Mouse (Mus musculus): ENCODE results near the gene Dennd2c.
"Not testable (repeated sequence)": the region's sequence is repeated elsewhere in the genome, so short reads cannot be mapped to it uniquely, and the experiment has no call there.

Gene Dennd2c

DNA sequence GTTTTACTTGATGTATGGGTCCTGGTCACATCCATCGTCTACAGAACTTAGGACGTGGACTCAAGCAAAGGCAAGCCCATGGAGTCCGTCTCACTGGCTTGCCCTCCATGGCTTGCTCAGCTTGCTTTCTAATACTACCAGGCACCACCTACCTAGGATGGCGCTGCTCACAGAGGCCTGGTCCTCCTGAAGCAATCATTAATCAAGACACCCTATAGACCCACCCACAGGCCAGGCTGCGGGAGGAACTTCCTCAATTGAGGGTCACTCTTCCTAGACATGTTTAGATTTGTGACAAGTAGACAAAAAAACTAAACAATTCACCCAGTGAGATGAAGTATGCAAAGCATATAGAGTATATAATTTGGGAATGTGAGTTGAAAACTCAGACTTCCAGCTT lies 9.8 kb downstream of the Dennd2c start:
- no peak for DNase-seq (ENCODE audit: low read depth)

DNA sequence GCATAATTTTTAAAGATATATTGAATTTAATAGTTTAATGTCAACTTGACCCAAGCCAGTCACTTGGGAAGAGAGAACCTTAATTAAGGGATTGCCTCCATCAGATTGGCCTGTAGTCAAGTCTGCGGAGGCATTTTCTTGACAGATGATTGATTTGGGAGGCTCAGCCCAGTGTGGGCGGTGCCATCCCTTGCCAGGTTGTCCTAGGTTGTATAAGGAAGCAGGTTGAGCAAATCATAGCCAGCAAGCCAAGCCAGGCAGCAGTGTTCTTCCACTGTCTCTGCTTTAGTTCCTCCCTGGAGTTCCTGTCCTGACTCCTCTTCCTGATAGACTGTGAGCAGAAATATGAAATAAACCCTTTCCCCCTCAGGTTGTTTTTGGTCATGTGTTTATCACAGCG lies 21.2 kb downstream of the Dennd2c start:
- DNase-seq (ENCODE audit: low read depth) = no peak

DNA sequence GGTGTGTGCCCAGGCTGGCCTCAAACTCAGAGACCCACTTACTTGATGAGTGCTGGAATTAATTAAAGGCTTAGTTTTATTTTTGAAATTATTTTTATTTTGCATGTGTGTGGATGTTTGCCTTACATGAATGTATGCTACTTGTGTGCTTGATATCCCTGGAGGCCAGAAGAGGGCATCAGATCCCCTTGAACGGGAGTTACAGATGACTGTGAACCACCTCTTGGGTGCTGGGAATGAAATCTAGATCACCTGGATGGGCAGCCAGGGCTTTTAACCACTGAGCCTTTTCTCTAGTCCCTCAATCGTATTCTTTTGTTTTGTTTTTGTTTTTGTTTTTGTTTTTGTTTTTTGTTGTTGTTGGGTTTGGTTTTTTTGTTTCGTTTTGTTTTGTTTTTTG lies 23.7 kb downstream of the Dennd2c start:
- DNase-seq (ENCODE audit: low read depth) = no peak

DNA sequence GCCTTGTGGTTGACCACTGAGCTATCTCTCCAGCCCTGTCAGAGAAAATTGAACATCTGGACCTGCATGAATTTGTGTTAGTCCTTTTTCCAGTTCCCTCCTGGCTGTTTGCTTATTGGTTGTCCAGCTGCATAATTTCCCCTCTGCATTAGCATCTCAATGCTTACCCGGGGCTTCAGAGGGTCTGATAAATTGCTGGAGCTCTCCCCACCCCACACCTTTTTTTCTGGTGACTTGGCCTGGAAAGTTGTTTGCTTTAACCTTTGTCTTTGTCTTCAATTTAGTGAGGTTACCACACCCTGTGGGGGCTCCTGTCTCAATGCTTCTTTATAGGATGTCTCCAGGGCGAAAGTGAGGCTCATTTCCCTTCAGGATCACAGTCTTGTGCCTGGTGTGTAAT lies 24.8 kb downstream of the Dennd2c start:
- no peak for DNase-seq (ENCODE audit: low read depth)

DNA sequence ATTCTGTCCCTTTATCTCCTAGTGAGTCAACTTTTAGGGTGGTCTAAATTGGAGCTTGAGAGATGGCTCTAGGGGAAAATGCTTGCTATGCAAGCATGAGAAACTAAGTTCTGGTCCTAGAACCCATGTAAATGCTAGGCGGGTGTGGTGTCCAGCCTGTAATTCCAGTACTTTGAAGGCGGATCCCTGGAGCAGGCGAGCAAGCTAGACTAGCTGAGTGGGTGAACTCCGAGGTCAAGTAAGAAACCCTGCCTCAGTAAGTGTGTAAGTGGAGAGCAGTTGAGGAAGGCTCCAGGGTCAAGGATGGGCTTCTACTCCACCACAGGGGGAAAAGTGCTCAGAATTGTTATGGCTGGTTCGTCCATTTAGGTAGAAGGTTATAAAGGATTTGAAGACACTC lies 25.3 kb downstream of the Dennd2c start:
- no peak for DNase-seq (ENCODE audit: low read depth)

DNA sequence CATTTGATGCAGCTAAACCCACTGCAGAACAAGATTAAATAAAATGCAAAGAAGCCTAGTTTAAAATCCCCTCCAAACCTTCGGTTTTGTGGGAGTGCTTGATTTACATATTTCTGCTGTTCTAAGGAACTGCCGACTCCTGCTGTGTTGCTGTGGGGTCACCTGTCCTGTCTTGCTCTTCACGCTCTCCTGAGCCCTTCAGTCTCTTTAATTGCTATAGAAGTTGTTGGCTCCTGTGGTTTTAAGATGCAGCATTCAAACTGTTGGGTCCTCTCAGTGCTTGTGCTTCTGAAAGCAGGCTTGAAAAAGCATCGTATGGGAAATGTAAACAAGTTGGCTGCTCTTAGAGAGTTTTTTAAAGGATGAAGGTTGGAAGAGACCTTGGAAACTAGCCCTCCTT lies 25.8 kb downstream of the Dennd2c start:
- no peak for DNase-seq (ENCODE audit: low read depth)

DNA sequence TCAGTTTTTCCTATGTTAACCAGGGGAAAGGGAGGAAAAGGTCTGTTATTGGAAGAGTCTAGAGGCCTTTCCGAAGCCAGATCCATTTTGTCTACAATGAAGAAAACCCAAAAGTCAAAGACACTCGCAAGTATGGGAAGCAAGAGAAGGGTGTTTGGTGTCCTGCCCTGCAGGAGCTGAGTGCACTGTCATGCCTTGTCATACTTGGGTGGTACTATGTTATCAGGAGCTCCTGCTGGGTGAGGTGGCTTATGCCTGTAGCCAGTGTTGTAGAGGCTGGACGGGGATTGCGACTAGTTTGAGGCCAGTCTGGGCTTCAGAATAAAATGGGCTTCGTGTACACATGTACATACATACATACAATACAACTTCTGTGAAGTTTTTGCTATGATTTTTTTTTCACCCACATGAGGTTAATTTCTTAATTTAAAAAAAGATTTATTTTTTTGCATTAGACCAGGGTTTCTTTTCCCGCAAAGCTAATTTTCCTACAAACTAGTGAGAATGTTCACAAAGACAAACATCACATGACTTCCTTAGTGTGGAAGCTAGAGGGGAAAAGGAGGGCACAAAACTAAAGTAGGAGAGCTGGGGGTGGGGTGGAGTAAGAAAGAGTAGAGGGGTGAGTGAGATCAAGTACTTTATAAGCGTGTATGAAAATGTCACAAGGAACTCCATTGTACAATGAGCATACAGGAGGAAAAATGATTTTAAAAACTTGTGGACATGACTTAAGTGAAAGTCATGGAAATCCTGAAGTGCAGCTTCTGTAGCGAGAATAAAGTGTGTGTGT lies 27.2 kb downstream of the Dennd2c start:
- DNase-seq (ENCODE audit: low read depth) = peak; percentile 42

DNA sequence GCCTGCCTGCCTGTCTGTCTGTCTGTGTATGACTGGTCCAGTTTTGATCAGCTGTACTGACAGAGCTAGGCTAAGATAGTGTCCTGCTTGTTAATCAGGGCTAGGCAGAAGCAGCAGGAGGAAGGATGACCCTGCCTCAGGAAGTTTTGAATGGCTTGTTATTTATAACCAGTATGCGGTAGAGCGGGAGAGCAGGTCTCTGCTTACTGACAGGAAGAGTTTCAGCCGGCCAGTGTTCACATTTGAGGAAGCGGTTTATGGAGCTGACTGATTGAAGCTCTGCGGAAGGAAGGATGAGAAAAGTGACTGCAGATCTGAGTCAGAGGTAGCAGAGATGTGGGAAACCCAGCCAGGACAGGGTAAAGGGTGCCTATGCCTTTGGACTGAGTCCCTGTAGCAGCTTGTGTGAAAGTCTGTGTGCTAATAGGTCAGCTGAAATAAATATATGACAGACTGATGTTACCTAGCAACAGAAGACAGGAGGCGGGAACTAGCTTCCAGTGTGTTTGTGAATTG lies 27.9 kb downstream of the Dennd2c start:
- peak; percentile 53 for DNase-seq (ENCODE audit: low read depth)

DNA sequence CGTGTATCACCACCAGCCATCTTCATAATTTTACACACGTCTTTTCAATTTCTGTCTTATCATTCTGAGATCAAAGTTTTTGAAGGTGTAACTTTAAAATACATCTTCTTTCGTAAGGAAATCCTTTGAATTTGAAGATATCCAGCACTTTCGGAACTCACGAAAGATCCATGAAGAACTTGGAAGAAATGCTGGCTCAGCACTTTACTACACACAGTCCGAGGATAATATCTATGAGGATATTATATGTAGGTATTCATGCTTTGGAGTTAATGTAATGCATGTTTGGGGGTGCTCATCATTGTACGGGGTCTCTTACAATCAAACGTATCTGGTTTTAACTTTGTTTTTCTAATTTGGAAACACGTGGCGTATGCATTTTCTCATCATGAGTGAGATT lies 30.7 kb downstream of the Dennd2c start:
- DNase-seq (ENCODE audit: low read depth) = no peak

DNA sequence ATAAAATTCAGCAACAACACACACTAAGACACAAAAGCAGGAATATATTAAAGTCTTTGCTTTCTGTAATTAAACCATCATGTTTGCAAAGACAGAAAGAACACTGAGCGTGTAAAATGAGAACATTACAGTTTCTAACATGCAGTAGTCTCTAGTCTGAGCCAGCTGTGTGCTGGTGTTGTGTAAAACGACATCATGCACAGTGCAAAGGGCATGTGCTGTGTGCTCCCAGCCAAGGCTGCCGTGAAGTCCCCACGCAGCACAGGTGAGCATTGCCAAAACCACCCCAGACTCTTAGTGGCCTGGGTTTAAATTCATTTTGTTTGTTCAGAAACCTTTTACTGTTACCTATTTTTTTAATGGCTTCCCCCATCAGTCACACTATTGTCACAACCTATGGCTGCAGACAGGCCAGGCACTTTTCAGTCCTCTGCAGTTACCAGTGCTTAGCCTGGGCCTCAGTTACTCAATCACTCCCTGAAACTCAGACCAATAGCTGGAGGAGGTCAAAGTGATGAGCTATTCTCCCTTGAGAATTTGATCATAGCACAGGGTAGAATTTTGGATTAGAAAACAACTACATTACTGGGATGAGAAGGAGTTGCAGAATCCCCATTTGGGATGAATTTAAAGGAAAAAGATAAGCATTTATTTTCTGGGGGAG lies 34.1 kb downstream of the Dennd2c start:
- no peak for DNase-seq (ENCODE audit: low read depth)

DNA sequence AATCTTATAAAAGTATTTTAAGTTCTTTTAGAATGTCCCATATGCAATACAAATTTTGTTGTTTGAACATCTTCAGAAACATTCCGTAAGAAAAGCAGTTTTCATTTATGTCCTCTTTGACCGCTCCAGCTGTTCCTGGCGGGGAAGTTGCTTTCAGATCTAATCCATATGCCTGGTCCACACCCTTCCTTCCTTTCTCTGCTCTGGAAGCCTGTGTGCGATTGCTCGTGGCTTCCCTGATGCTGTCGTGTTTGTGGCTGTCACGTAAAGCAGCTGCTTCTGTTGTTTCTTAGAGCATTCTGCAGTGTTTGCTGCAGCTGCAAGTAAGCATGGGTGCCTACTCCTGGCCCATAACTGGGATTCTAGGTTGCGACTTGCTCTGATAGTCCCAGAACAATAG lies 36.6 kb downstream of the Dennd2c start:
- DNase-seq (ENCODE audit: low read depth) = no peak

DNA sequence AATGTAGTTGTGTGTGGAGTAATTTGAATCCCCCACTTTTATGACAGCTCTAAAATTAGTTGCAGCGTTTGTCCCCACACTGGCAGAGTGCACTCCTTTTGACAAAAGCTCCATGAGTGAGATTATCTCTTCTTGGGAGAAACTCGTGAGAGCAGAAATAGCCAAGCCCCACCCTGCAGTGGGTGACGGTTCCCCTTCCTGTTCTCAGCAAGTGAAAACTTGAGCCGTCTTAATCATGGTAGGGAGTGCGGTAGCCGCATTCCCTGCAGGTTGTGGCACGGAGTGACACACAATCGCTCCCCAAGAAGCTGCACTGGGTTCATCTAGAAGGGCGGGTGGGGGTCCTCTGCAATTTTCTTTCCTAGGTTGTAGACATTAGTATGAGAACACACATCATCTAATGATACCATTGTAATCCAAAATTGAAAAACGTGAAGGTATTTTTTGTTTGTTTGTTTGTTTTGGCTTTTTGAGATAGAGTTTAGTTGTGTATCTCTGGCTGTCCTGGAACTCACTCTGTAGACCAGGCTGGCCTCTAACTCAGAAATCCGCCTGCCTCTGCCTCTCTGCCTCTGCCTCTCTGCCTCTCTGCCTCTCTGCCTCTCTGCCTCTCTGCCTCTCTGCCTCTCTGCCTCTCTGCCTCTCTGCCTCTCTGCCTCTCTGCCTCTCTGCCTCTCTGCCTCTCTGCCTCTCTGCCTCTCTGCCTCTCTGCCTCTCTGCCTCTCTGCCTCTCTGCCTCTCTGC lies 37.9 kb downstream of the Dennd2c start:
- not testable (repeated sequence) for DNase-seq (ENCODE audit: low read depth)

DNA sequence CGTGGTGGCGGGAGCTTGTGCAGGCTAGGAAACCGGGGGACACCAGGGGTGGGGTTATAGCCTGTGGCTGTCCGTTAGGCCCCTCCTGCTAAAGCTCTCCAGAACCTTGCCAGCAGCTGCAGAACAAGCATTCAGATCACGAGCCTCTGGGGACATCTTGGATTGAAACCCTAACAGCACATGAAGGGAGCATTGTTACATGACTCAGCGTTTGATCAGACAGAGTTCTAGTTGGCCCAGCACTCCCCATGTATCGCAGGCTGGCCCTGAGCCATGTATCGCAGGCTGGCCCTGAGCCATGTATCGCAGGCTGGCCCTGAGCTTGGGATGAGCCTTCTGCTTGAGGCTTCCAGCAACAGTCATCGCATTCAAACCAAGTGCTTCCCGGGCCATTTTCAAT lies 38.9 kb downstream of the Dennd2c start:
- no peak for DNase-seq (ENCODE audit: low read depth)

DNA sequence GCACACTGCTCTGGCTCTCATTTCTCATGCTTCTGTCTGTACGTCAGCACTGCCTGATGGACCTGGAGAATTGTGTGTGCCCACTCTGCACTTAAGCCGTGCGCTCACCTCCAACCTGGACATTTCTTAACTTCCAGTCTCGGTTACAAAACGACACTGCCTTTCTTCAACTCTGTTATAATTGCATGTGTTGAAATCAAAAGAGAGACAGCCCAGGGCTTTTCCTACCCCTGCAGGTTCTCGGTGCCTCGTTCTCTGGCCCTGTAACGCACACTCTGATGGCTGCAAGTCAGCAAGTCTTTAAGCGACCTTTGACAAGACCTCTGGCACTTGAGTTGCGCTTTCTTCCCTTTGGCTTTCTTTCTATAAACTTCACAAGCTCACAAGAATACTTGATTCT lies 40.0 kb downstream of the Dennd2c start:
- no peak for DNase-seq (ENCODE audit: low read depth)

DNA sequence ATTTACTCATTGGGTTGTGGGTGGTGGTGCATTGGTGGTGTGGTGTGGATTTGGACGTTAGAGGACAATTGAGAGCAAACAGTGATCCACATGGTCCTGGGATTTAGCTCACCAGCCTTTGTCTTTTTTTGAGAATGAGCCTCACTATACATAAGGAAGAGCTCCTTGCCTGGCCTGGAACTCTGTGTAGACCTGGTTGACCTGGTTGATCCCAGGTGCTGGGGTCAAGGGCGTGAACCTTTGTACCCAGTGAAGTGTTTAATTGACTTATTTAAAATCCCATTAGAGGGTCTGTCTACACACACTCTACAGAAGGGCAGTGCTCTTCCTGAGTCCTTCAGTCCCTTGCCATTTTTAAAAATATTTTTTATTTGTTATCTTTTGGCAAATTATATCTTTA lies 42.9 kb downstream of the Dennd2c start:
- no peak for DNase-seq (ENCODE audit: low read depth)

DNA sequence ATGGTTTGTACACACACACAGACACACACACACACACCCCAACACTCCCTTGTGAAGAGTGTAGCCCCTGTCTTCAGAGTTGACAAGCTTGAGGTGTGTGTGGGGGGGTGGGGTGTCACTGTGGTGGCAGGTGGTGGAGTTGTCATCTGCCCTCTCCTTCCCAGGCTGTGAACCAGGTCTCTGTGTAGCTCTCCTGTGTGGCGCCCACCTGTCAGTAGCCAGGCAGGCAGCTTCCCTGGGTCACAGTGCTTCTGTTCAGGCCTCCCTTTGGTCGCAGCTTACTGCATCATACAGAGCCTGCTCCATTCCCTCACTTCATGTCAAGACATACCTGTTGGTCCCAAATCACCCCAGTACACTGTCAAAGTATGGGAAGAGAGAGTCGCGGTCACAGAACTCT lies 43.4 kb downstream of the Dennd2c start:
- no peak for DNase-seq (ENCODE audit: low read depth)

DNA sequence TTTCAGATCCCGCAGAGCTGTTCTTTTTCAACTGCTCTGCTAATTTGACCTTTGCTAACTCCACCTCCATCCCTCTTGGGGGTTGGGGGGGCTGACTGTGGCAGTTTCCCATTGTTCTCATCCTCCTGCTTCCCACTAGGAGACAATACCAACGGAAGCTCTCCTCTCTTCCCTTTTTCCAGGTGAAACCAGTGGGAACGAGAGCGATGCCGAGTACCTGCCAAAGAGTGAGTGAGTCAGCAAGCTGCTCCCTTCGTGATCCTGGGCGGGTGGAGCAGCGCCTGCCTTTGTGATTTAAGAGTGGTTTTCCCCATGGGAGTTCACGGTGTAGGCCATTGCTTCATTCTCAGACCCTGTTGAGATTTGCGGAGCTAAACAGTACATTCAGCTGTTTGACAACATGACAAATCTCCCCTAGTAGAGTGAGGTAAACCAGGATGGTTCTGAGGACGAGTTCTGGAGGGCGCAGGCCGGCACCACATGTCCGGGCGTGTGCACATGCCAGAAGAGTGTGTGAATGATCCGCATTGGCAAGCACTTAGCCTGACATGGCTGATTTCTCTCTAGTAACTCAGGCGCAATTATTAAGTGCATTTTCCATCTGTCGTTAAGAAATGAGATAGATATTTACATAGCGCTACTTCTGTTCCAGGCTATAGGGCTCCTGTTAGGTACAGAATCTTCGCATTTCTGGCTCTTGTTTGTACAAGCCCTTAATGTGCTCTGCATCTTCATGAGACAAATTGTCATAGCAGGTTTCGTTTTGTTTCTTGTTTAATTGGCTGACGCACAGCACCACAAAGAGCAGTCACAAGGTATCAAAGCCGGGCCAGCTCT lies 44.1 kb downstream of the Dennd2c start:
- DNase-seq (ENCODE audit: low read depth) = no peak

DNA sequence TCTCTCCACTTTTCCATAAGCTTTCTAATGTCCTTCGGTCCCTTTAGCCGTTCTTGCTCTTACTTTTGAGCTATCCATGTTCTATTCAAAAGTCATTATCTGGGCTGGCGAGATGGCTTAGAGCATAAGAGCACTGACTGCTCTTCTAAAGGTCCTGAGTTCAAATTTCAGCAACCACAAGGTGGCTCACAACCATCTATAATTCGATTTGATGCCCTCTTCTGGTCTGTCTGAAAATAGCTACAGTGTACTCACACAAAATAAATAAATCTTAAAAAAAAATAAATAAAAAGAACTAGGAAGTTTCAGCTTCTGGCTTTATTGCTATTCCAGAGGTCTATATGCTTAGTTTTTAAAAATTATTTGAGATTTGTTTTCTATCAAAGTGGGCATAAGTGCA lies 45.4 kb downstream of the Dennd2c start:
- no peak for DNase-seq (ENCODE audit: low read depth)

DNA sequence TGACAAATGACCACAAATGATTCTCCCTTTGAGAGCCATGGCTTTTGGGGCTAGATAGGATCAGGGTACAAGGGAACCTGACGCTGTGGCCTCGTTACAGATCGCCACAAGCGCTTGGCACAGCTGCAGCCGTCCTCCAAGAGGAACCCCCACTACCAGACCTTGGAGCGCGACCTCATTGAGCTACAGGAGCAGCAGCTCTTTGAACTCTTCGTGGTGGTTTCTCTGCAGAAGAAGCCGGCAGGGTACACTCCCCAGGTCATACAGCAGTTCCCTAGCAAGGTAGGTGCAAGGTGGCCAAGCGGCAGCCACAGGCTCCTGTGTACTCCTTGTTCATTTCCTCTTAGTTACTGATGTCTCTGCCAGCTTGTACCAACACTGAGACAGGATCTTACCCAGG lies 46.5 kb downstream of the Dennd2c start:
- DNase-seq (ENCODE audit: low read depth) = no peak

DNA sequence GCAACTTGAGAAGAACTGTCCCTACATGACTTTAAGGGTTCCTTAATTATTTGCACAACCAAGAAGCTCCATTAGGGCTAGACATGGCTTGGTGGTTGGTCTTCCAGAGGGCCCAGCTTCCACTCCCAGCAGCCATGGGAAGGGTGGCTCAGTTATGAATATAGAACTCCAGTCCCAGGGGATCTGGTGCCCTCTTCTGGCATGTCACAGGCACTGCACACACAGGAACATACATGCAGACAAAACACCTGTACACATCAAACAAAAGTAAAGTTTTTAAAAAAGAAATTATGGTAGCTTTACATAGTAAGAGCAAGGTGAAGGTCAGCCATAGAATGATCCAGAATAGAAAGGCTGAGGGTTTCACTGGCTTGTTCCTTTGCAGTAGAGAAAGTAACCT lies 51.4 kb downstream of the Dennd2c start:
- DNase-seq (ENCODE audit: low read depth) = no peak

DNA sequence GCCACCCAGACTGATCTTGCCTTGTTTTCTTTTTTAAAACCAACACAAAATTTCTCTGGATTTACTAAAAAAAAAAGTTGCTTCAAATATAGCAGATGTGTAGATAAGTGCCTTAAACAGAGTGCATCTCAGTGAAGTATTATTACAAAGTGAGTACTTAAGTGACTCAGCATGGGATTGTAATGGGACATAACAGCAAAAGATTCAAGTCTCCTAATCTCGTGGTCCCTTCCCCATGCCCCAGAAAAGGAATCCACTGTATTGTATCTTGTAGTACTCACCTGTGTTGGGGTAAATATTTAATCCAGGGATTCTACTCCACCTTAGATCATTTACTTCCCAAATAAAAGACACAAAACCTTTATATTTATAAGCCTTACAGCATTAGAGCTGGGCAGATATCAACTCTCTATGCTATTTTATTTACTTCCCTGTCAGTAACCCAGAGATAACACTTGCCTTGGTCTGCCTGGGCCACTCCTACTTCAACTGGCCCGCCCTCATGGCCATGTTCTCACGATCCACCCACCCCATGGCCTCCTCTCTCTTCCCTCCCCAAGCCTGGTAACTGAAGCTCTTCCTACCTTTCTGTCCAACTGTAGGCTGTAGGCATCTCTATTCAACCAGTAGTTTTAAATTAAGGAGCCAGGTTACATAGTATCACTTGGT lies 57.0 kb downstream of the Dennd2c start:
- no peak for DNase-seq (ENCODE audit: low read depth)

All from c-Kit-positive CD71-negative TER-119-negative erythroid progenitor cells, embryonic 14.5 days (primary cell).